Mouse (Mus musculus) hindbrain, embryonic 14.5 days (tissue): ENCODE measurements around the gene Gpr31b. TPM values are rescaled to one million over a fixed set of nuclear protein-coding genes. Genes with fewer than 3 reads are reported as not detected.
"Not testable (repeated sequence)": the region's sequence is repeated elsewhere in the genome, so short reads cannot be mapped to it uniquely, and the experiment has no call there.

Experiments used
- ATAC-seq: fragments of 200-750 bp; cut with Nextera tagmentation; 2 replicates; pipeline ENCODE4 v1.8.0; 2017; ENCODE audit warnings: moderate number of reproducible peaks, mild to moderate bottlenecking, moderate TSS enrichment, moderate library complexity; ENCODE audit not compliant: low FRiP score
- DNase-seq: peaks from one replicate; pipeline ENCODE4 v3.0.0-alpha.2; 2015; ENCODE audit warnings: low spot score
- H3K27ac ChIP-seq: fragments of 300-500 bp; sonication (generic); 2 replicates; pipeline ENCODE4 v1.5.1; 2014; ENCODE audit warnings: mild to moderate bottlenecking, moderate library complexity
- H3K27me3 ChIP-seq: fragments of 300-500 bp; sonication (generic); 2 replicates; pipeline ENCODE4 v1.6.1; 2014; ENCODE audit warnings: mild to moderate bottlenecking, low read length, mixed read lengths; ENCODE audit not compliant: control insufficient read depth, insufficient read depth
- H3K36me3 ChIP-seq: fragments of 300-500 bp; sonication (generic); replicated peaks from 2 replicates; pipeline ENCODE4 v1.6.1; 2014; ENCODE audit not compliant: control insufficient read depth, insufficient read depth
- H3K4me1 ChIP-seq: fragments of 300-500 bp; sonication (generic); replicated peaks from 2 replicates; pipeline ENCODE4 v1.6.1; 2014; ENCODE audit warnings: antibody characterized with exemption, low read length, mixed read lengths; ENCODE audit not compliant: control insufficient read depth, insufficient read depth
- H3K4me2 ChIP-seq: fragments of 300-500 bp; sonication (generic); replicated peaks from 2 replicates; pipeline ENCODE4 v1.6.1; 2014; ENCODE audit warnings: mild to moderate bottlenecking, moderate library complexity
- H3K4me3 ChIP-seq: fragments of 300-500 bp; sonication (generic); replicated peaks from 2 replicates; pipeline ENCODE4 v1.5.1; 2014; ENCODE audit warnings: mild to moderate bottlenecking, low read length
- H3K9ac ChIP-seq: fragments of 300-500 bp; sonication (generic); 2 replicates; pipeline ENCODE4 v1.6.1; 2014
- H3K9me3 ChIP-seq: fragments of 300-500 bp; sonication (generic); 2 replicates; pipeline ENCODE4 v1.6.1; 2016; ENCODE audit warnings: low read length; ENCODE audit not compliant: control insufficient read depth
- WGBS: fragments of 180-500 bp; shearing (Covaris S2); extraction: QIAGEN DNeasy Blood & Tissue Kit; methylation state at CpG from one replicate; pipeline ENCODE4 v1.1.7; 2014; 5-methylcytosine and 5-hydroxymethylcytosine counted together
- polyA plus RNA-seq: library from polyadenylated mRNA; unstranded; fragments of >200 nt; fragmentation: Nextera tagmentation; extraction: Ambion mirVana; gene quantifications from 2 replicates; pipeline ENCODE4 v1.2.1, GENCODE M21; 2014

Gpr31b gene
- 0.16 and 0.22 TPM in 2 replicates for polyA plus RNA-seq

- H3K27me3 ChIP-seq, DNase-seq, H3K4me3 ChIP-seq, H3K9me3 ChIP-seq, H3K27ac ChIP-seq, H3K4me1 ChIP-seq, ATAC-seq, H3K36me3 ChIP-seq, H3K4me2 ChIP-seq, H3K9ac ChIP-seq: not testable (repeated sequence)
- no CpG with 5 or more reads among the region's 8 CpGs for WGBS
Observed at GRCm38 (mm10) chr17:13052124-13052813, at the start of gene Gpr31b. Gene Gpr31b, minus strand, starts transcription at chr17:13052296.

- H3K27ac ChIP-seq, H3K36me3 ChIP-seq, H3K4me3 ChIP-seq, H3K9ac ChIP-seq, H3K9me3 ChIP-seq, DNase-seq, ATAC-seq, H3K4me1 ChIP-seq, H3K4me2 ChIP-seq, H3K27me3 ChIP-seq: not testable (repeated sequence)
- WGBS, result 80% methylated on average over 1 of the region's 4 CpGs
Observed at GRCm38 (mm10) chr17:13092960-13093359, 40.9 kb upstream of the Gpr31b start.

GRCm38 (mm10) chr17:13092100-13092764 lies 40.1 kb upstream of the Gpr31b start:
- not testable (repeated sequence) for DNase-seq, ATAC-seq, H3K27me3 ChIP-seq, H3K36me3 ChIP-seq, H3K4me1 ChIP-seq, H3K4me3 ChIP-seq, H3K9me3 ChIP-seq, H3K4me2 ChIP-seq, H3K9ac ChIP-seq, H3K27ac ChIP-seq
- WGBS, result 56% methylated on average over 5 of the region's 8 CpGs

GRCm38 (mm10) chr17:13091510-13091909 lies 39.4 kb upstream of the Gpr31b start:
- not testable (repeated sequence) for H3K4me1 ChIP-seq, H3K27me3 ChIP-seq, H3K9me3 ChIP-seq, H3K4me3 ChIP-seq, DNase-seq, H3K27ac ChIP-seq, H3K36me3 ChIP-seq, H3K9ac ChIP-seq, H3K4me2 ChIP-seq
- 0 out of 2 replicates have a peak, but pooled peaks have one; percentile 43 for ATAC-seq
- no CpG with 5 or more reads among the region's 1 CpGs for WGBS

GRCm38 (mm10) chr17:13069227-13069626 lies 17.1 kb upstream of the Gpr31b start:
- H3K9ac ChIP-seq, ATAC-seq: not testable (repeated sequence)
- WGBS, result 77% methylated on average over 3 of the region's 5 CpGs

GRCm38 (mm10) chr17:13067864-13068385 lies 15.8 kb upstream of the Gpr31b start:
- 80% methylated on average over 1 of the region's 4 CpGs for WGBS
- not testable (repeated sequence) for H3K36me3 ChIP-seq, H3K9ac ChIP-seq, H3K9me3 ChIP-seq, DNase-seq, H3K4me3 ChIP-seq, H3K27ac ChIP-seq, H3K27me3 ChIP-seq, H3K4me1 ChIP-seq, H3K4me2 ChIP-seq
- ATAC-seq, result peak; percentile 62; the same call in 1 of the 2 replicates

More at GRCm38 (mm10) chr17:13069227-13069626, 17.1 kb upstream of the Gpr31b start:
- not testable (repeated sequence) for H3K27ac ChIP-seq, H3K27me3 ChIP-seq, H3K4me1 ChIP-seq, H3K4me2 ChIP-seq, H3K9me3 ChIP-seq, H3K36me3 ChIP-seq, DNase-seq, H3K4me3 ChIP-seq

GRCm38 (mm10) chr17:13062882-13063281 lies 10.8 kb upstream of the Gpr31b start:
- ATAC-seq, H3K4me3 ChIP-seq: not testable (repeated sequence)
- 98% methylated on average over 3 of the region's 7 CpGs for WGBS

GRCm38 (mm10) chr17:13060804-13061203 lies 8.7 kb upstream of the Gpr31b start, which contains the start of gene Tcp10b:
Gene Tcp10b, plus strand, starts transcription at chr17:13061104.
- ATAC-seq, H3K4me2 ChIP-seq, H3K36me3 ChIP-seq, H3K9me3 ChIP-seq, H3K4me3 ChIP-seq, H3K9ac ChIP-seq, H3K27me3 ChIP-seq, H3K4me1 ChIP-seq, H3K27ac ChIP-seq, DNase-seq: not testable (repeated sequence)
- 95% methylated on average over 4 of the region's 4 CpGs for WGBS

More at GRCm38 (mm10) chr17:13062882-13063281, 10.8 kb upstream of the Gpr31b start:
- not testable (repeated sequence) for H3K9me3 ChIP-seq, H3K36me3 ChIP-seq, H3K9ac ChIP-seq, H3K4me1 ChIP-seq, DNase-seq, H3K27ac ChIP-seq, H3K27me3 ChIP-seq, H3K4me2 ChIP-seq

- not testable (repeated sequence) for H3K36me3 ChIP-seq, H3K4me2 ChIP-seq, H3K9me3 ChIP-seq, H3K4me1 ChIP-seq, H3K27me3 ChIP-seq, H3K27ac ChIP-seq, H3K9ac ChIP-seq, H3K4me3 ChIP-seq
- DNase-seq (peak; percentile 79), ATAC-seq (peak; percentile 90)
- 8% methylated on average over 3 of the region's 4 CpGs for WGBS
Observed at GRCm38 (mm10) chr17:13043846-13044673, 8.0 kb downstream of the Gpr31b start.
